Mouse (Mus musculus) ES-Bruce4 (cell line): ENCODE measurements at regions not wholly inside any gene's neighbourhood (a gene's known extent, or its start where the extent isn't known, plus 50 kb on each side); places are given as distances from the start of the nearest gene placed in this dataset.

Experiments used
- CTCF ChIP-seq: IDR thresholded peaks from one replicate; pipeline ENCODE4 v1.8.1; 2011; ENCODE audit warnings: low read depth, low read length
- POLR2A ChIP-seq: IDR thresholded peaks from one replicate; pipeline ENCODE4 v1.8.1; 2011; ENCODE audit warnings: low read length; ENCODE audit not compliant: insufficient read depth

- TF ChIP-seq CTCF (no peak), POLR2A (no peak)
Observed at GRCm38 (mm10) chr15:4648626-4649025, 78.3 kb upstream of the C6 start.
